Mouse (Mus musculus): ENCODE data around the gene Prpf8. TPM values are rescaled to one million over a fixed set of nuclear protein-coding genes. Genes with fewer than 3 reads are reported as not detected.

The Prpf8 gene
- polyA plus RNA-seq, 1 experiment = 95.8 TPM

GRCm38 (mm10) chr11:75459141-75459711, 27.4 kb upstream of the Prpf8 start:
- DNase-seq (ENCODE audit: extremely low spot score in 1 of 2, low spot score in 1 of 2) = no peak

- no peak for DNase-seq (ENCODE audit: extremely low spot score in 1 of 2, low spot score in 1 of 2)
These were observed 26.9 kb upstream of the Prpf8 start for GRCm38 (mm10) chr11:75459751-75460102.

- peak; percentile 93 to 96 for DNase-seq (ENCODE audit: extremely low spot score in 1 of 2, low spot score in 1 of 2)
These were observed 26.3 kb upstream of the Prpf8 start for GRCm38 (mm10) chr11:75460103-75460843.

GRCm38 (mm10) chr11:75460844-75461742, 25.5 kb upstream of the Prpf8 start, which contains the start of gene Tlcd2:
Gene Tlcd2 (plus strand): TSS chr11:75461715.
- peak; percentile 99 to 100 for DNase-seq (ENCODE audit: extremely low spot score in 1 of 2, low spot score in 1 of 2)

- DNase-seq (ENCODE audit: extremely low spot score in 1 of 2, low spot score in 1 of 2) = no peak
These were observed 24.8 kb upstream of the Prpf8 start for GRCm38 (mm10) chr11:75461743-75462252.

GRCm38 (mm10) chr11:75462253-75462783, 24.3 kb upstream of the Prpf8 start:
- DNase-seq (ENCODE audit: extremely low spot score in 1 of 2, low spot score in 1 of 2) = peak in 1 of 2 experiments; percentile 44

- DNase-seq (ENCODE audit: extremely low spot score in 1 of 2, low spot score in 1 of 2) = peak in 1 of 2 experiments; percentile 73
These were observed 23.7 kb upstream of the Prpf8 start for GRCm38 (mm10) chr11:75462865-75463336.

- no peak for DNase-seq (ENCODE audit: extremely low spot score in 1 of 2, low spot score in 1 of 2)
These were observed 23.0 kb upstream of the Prpf8 start for GRCm38 (mm10) chr11:75463624-75464023.

- no peak for DNase-seq (ENCODE audit: extremely low spot score in 1 of 2, low spot score in 1 of 2)
These were observed 22.2 kb upstream of the Prpf8 start for GRCm38 (mm10) chr11:75464417-75464816.

- DNase-seq (ENCODE audit: extremely low spot score in 1 of 2, low spot score in 1 of 2) = no peak
These were observed 21.6 kb upstream of the Prpf8 start for GRCm38 (mm10) chr11:75465051-75465450.

GRCm38 (mm10) chr11:75466731-75467505, 19.7 kb upstream of the Prpf8 start:
- no peak for DNase-seq (ENCODE audit: extremely low spot score in 1 of 2, low spot score in 1 of 2)

- no peak for DNase-seq (ENCODE audit: extremely low spot score in 1 of 2, low spot score in 1 of 2)
These were observed 19.0 kb upstream of the Prpf8 start for GRCm38 (mm10) chr11:75467512-75468215.

- no peak for DNase-seq (ENCODE audit: extremely low spot score in 1 of 2, low spot score in 1 of 2)
These were observed 18.2 kb upstream of the Prpf8 start for GRCm38 (mm10) chr11:75468410-75468809.

- no peak for DNase-seq (ENCODE audit: extremely low spot score in 1 of 2, low spot score in 1 of 2)
These were observed 17.4 kb upstream of the Prpf8 start for GRCm38 (mm10) chr11:75469261-75469660.

- DNase-seq (ENCODE audit: extremely low spot score in 1 of 2, low spot score in 1 of 2) = no peak
These were observed 15.9 kb upstream of the Prpf8 start for GRCm38 (mm10) chr11:75470675-75471074.

- no peak for DNase-seq (ENCODE audit: extremely low spot score in 1 of 2, low spot score in 1 of 2)
These were observed 14.0 kb upstream of the Prpf8 start for GRCm38 (mm10) chr11:75472469-75473081.

GRCm38 (mm10) chr11:75473376-75473775, 13.2 kb upstream of the Prpf8 start:
- no peak for DNase-seq (ENCODE audit: extremely low spot score in 1 of 2, low spot score in 1 of 2)

- no peak for DNase-seq (ENCODE audit: extremely low spot score in 1 of 2, low spot score in 1 of 2)
These were observed 424 bp upstream of the Prpf8 start for GRCm38 (mm10) chr11:75486192-75486591.

GRCm38 (mm10) chr11:75487496-75487895, 880 bp downstream of the Prpf8 start:
- DNase-seq (ENCODE audit: extremely low spot score in 1 of 2, low spot score in 1 of 2) = no peak

Data from frontal cortex, adult 2 months (tissue).